22 mouse cellular contexts compared by ENCODE assay signal in genomic region chrX:36311420-36311819, GRCm38 (mm10). TPM values are rescaled to one million over a fixed set of nuclear protein-coding genes. Genes with fewer than 3 reads are reported as not detected.
DNase-seq lines count a peak whose midpoint lies in the region; ATAC-seq and TF ChIP-seq lines count a peak whose summit lies in the region.
"Had no signal": no experiment of that assay in that cellular context is flagged by ENCODE, and none has a peak within 500 bp of the region (broad histone marks: within the 10 kb centered on the region; RNA-seq: fewer than 3 reads in every experiment).

No protein-coding gene starts in this region.

- no peaks in the 10 kb centered on the region for H3K36me3 ChIP-seq in lung, postnatal 0 days (ENCODE audit: insufficient read depth, low read length)
- no peaks in the 10 kb centered on the region for H3K36me3 ChIP-seq in macrophage (ENCODE audit: inconsistent target)
- H3K36me3 ChIP-seq: embryonic facial prominence, embryonic 10.5 days; heart, embryonic 12.5 days; hindbrain, embryonic 15.5 days; neural tube, embryonic 15.5 days had no signal

- no peak overlapping the region for H3K4me3 ChIP-seq in lung, postnatal 0 days (ENCODE audit: low read depth, low read length)
- no peak overlapping the region for H3K4me3 ChIP-seq in macrophage (ENCODE audit: inconsistent target)
- H3K4me3 ChIP-seq: embryonic facial prominence, embryonic 10.5 days; heart, embryonic 12.5 days; hindbrain, embryonic 15.5 days; myocyte; neural tube, embryonic 15.5 days had no signal

- DNase-seq in frontal cortex, adult 2 months (ENCODE audit: extremely low spot score in 1 of 2, low spot score in 1 of 2), result peak; percentile 48 to 73
- DNase-seq in frontal cortex, postnatal 10 days (ENCODE audit: low spot score in 2 of 2), result no peak
- DNase-seq in lung, postnatal 36 days, result peak; percentile 4
- no peak for DNase-seq in lung, postnatal 0 days (ENCODE audit: low spot score)
- DNase-seq in layer of hippocampus, adult 9-11 months, result peak; percentile 63
- no peak for DNase-seq in heart, postnatal 4 days
- DNase-seq: cerebellum, adult 11-12 months; kidney, adult 11 months; liver; lung, embryonic 14.5 days; midbrain, embryonic 14.5 days; thymus, postnatal 25 days had no signal

- no peak for TF ChIP-seq CTCF in lung, postnatal 0 days (IDR thresholded peaks at IDR 0.05)

- TF ChIP-seq EP300 in lung, postnatal 0 days (IDR thresholded peaks at IDR 0.05), result no peak

- no peak for ATAC-seq in lung, postnatal 0 days
- ATAC-seq: activated CD4-positive, CD25-positive, alpha-beta regulatory T cell, adult 4 months; forebrain, embryonic 16.5 days; Patski had no signal

- WGBS in lung, postnatal 0 days, result 80% methylated on average over 3 of the region's 3 CpGs
- 41% methylated on average over 3 of the region's 3 CpGs for WGBS in macrophage (ENCODE audit: missing documents)

- no peaks in the 10 kb centered on the region for H3K4me1 ChIP-seq in lung, postnatal 0 days (ENCODE audit: insufficient read depth, low read depth, low read length)
- H3K4me1 ChIP-seq: embryonic facial prominence, embryonic 10.5 days; heart, embryonic 12.5 days; hindbrain, embryonic 15.5 days; neural tube, embryonic 15.5 days had no signal

- H3K79me2 ChIP-seq in macrophage (ENCODE audit: inconsistent target), result no peaks in the 10 kb centered on the region

- H3K27me3 ChIP-seq in lung, postnatal 0 days (replicated peaks; ENCODE audit: insufficient read depth, low read length), result no peaks in the 10 kb centered on the region
- H3K27me3 ChIP-seq: heart, embryonic 12.5 days; hindbrain, embryonic 15.5 days; neural tube, embryonic 15.5 days had no signal

- no peak overlapping the region for H3K4me2 ChIP-seq in lung, postnatal 0 days (replicated peaks; ENCODE audit: low read depth, low read length)
- H3K4me2 ChIP-seq: heart, embryonic 12.5 days; hindbrain, embryonic 15.5 days; lung, embryonic 14.5 days; neural tube, embryonic 15.5 days had no signal

- H3K27ac ChIP-seq in lung, postnatal 0 days (ENCODE audit: low read length), result no peak overlapping the region
- 0 out of 2 replicates have a peak overlapping the region, but pooled peaks have one; percentile 21 for H3K27ac ChIP-seq in macrophage
- H3K27ac ChIP-seq: embryonic facial prominence, embryonic 10.5 days; hindbrain, embryonic 15.5 days; kidney, postnatal 0 days; neural tube, embryonic 15.5 days had no signal

- no peak overlapping the region for H3K9ac ChIP-seq in lung, postnatal 0 days (replicated peaks; ENCODE audit: low read depth)
- H3K9ac ChIP-seq: heart, embryonic 12.5 days; hindbrain, embryonic 15.5 days; lung, embryonic 14.5 days; neural tube, embryonic 15.5 days had no signal

- no peaks in the 10 kb centered on the region for H3K9me3 ChIP-seq in lung, postnatal 0 days (ENCODE audit: low read length)
- H3K9me3 ChIP-seq: embryonic facial prominence, embryonic 10.5 days; heart, embryonic 12.5 days; hindbrain, embryonic 15.5 days; neural tube, embryonic 15.5 days had no signal

RNA-seq across cellular contexts. Expression of gene Lonrf3, which starts 16.7 kb away (rescaled TPM):
- polyA plus RNA-seq in frontal cortex, adult 2 months (2012; rRNA removed), result 4.6 TPM in 2 replicates
- 0.60 and 1.1 TPM in 2 replicates for polyA plus RNA-seq in lung, postnatal 0 days (2015; fragmentation: Nextera tagmentation; extraction: Ambion mirVana)
- 100 to 1,000 TPM in 9 of 26 experiments, 10 to 100 TPM in 16, 1 to 10 TPM in 1; 5.8 to 175 (median 68.3) TPM for total RNA-seq in macrophage (2018; cell fraction: chromatin; rRNA removed)
- total RNA-seq in macrophage (2018; cell fraction: cytosol; rRNA removed), result 10 to 100 TPM; 19.5 to 65.0 (median 32.6) TPM
- 100 to 1,000 TPM in 5 of 26 experiments, 10 to 100 TPM in 21; 25.3 to 135 (median 55.4) TPM for total RNA-seq in macrophage (2018; cell fraction: nucleus; rRNA removed)
- polyA plus RNA-seq in macrophage (2018), result 11.8 to 40.5 TPM (median 16.3 TPM) in 3 replicates
- 1 to 10 TPM; 2.5 to 3.0 TPM for total RNA-seq in heart, postnatal 4 days (2021)
- polyA plus RNA-seq: activated CD4-positive, CD25-positive, alpha-beta regulatory T cell, adult 4 months had no signal

Comparison
In these comparisons a context has a peak if more than half of its experiments do, and no peak if none do; other contexts are left out.
1. DNase-seq: peak in frontal cortex, adult 2 months (2 of 2), lung, postnatal 36 days (single experiment) and layer of hippocampus, adult 9-11 months (single experiment); none in frontal cortex, postnatal 10 days (0 of 2), lung, postnatal 0 days (single experiment) and heart, postnatal 4 days (single experiment).